Mouse (Mus musculus) cerebellum, postnatal 4 days (tissue): ENCODE measurements around the gene Camsap3.
"Not testable (repeated sequence)": the region's sequence is repeated elsewhere in the genome, so short reads cannot be mapped to it uniquely, and the experiment has no call there.

Experiments
- DNase-seq, 2 experiments: peaks; one replicate each; pipeline ENCODE4 v3.0.0; 2022; ENCODE audit warnings: low spot score in 2 of 2, mixed read lengths in 1 of 2

Gene Camsap3

GRCm38 (mm10) chr8:3586993-3587390 lies at the start of gene Camsap3:
TSS of gene Camsap3 (plus strand) at chr8:3587293.
- DNase-seq: no peak

GRCm38 (mm10) chr8:3537666-3538065 lies 49.4 kb upstream of the Camsap3 start:
- no peak for DNase-seq

- no peak for DNase-seq
Measured at GRCm38 (mm10) chr8:3539146-3539545, 47.9 kb upstream of the Camsap3 start.

- no peak for DNase-seq
Measured at GRCm38 (mm10) chr8:3540076-3540475, 47.0 kb upstream of the Camsap3 start.

- no peak for DNase-seq
Measured at GRCm38 (mm10) chr8:3546511-3546910, 40.6 kb upstream of the Camsap3 start.

- no peak for DNase-seq
Measured at GRCm38 (mm10) chr8:3552240-3552639, 34.9 kb upstream of the Camsap3 start.

- no peak for DNase-seq
Measured at GRCm38 (mm10) chr8:3556114-3556513, 31.0 kb upstream of the Camsap3 start.

- no peak for DNase-seq
Measured at GRCm38 (mm10) chr8:3567641-3568371, 19.3 kb upstream of the Camsap3 start, which contains the start of gene C330021F23Rik. TSS of gene C330021F23Rik (plus strand) at chr8:3567990.

GRCm38 (mm10) chr8:3568378-3568777 lies 18.7 kb upstream of the Camsap3 start:
- DNase-seq: no peak

- DNase-seq: no peak
Measured at GRCm38 (mm10) chr8:3569784-3570183, 17.3 kb upstream of the Camsap3 start.

- no peak for DNase-seq
Measured at GRCm38 (mm10) chr8:3574546-3574945, 12.5 kb upstream of the Camsap3 start.

- DNase-seq: no peak
Measured at GRCm38 (mm10) chr8:3576211-3576960, 10.7 kb upstream of the Camsap3 start.

GRCm38 (mm10) chr8:3579390-3580364 lies 7.4 kb upstream of the Camsap3 start:
- DNase-seq: no peak

GRCm38 (mm10) chr8:3581961-3582360 lies 5.1 kb upstream of the Camsap3 start:
- not testable (repeated sequence) for DNase-seq

- no peak for DNase-seq
Measured at GRCm38 (mm10) chr8:3586452-3586851, 641 bp upstream of the Camsap3 start.

GRCm38 (mm10) chr8:3587391-3588257 lies 531 bp downstream of the Camsap3 start:
- DNase-seq: peak in 1 of 2 experiments; percentile 60

GRCm38 (mm10) chr8:3588258-3588633 lies 1.2 kb downstream of the Camsap3 start:
- no peak for DNase-seq

- DNase-seq: no peak
Measured at GRCm38 (mm10) chr8:3593470-3593869, 6.4 kb downstream of the Camsap3 start.

- no peak for DNase-seq
Measured at GRCm38 (mm10) chr8:3594466-3594865, 7.4 kb downstream of the Camsap3 start.

GRCm38 (mm10) chr8:3598054-3598453 lies 11.0 kb downstream of the Camsap3 start:
- no peak for DNase-seq

GRCm38 (mm10) chr8:3599219-3599618 lies 12.1 kb downstream of the Camsap3 start:
- DNase-seq: no peak
